Mouse (Mus musculus): ENCODE measurements at regions not wholly inside any gene's neighbourhood (a gene's known extent, or its start where the extent isn't known, plus 50 kb on each side); places are given as distances from the start of the nearest gene placed in this dataset.

DNA sequence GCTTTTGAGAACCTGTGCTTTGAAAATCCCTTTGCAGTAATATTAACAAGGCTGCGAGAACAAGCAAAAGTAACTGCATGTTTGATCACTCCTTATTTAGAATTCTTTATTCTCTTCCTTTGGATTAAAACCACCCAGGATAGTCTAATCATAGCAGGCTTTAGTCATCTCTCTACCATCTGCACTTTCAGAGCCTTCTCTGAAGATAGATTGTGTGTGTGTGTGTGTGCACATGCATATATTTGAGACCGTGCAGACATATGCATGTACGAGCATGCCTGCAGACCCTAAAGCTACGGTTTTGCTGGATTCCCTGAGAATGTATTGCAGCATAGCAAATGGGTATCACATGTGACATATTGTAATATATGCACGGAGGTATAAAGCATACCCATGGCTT is 77.5 kb upstream of the Camk1g start:
- TF ChIP-seq POLR2A (IDR thresholded peaks at IDR 0.05; ENCODE audit: insufficient read depth, low read depth, low read length) (no peak), CTCF (IDR thresholded peaks at IDR 0.05) (no peak)
